8 mouse cellular contexts compared by ENCODE assay signal in genomic region chr8:71572847-71573633, GRCm38 (mm10). TPM values are rescaled to one million over a fixed set of nuclear protein-coding genes. Genes with fewer than 3 reads are reported as not detected.
DNase-seq lines count a peak whose midpoint lies in the region; ATAC-seq lines count a peak whose summit lies in the region.

No protein-coding gene starts in this region.

- no peaks in the 10 kb centered on the region for H3K9me3 ChIP-seq in embryonic facial prominence, embryonic 12.5 days
- H3K9me3 ChIP-seq in embryonic facial prominence, embryonic 10.5 days: no peaks in the 10 kb centered on the region
- H3K9me3 ChIP-seq in forebrain, embryonic 13.5 days (replicated peaks): no peaks in the 10 kb centered on the region
- no peaks in the 10 kb centered on the region for H3K9me3 ChIP-seq in hindbrain, embryonic 12.5 days (replicated peaks)

- no peaks in the 10 kb centered on the region for H3K36me3 ChIP-seq in embryonic facial prominence, embryonic 12.5 days
- no peaks in the 10 kb centered on the region for H3K36me3 ChIP-seq in embryonic facial prominence, embryonic 10.5 days (replicated peaks)
- H3K36me3 ChIP-seq in forebrain, embryonic 13.5 days (ENCODE audit: poor library complexity, severe bottlenecking): no peaks in the 10 kb centered on the region
- no peaks in the 10 kb centered on the region for H3K36me3 ChIP-seq in hindbrain, embryonic 12.5 days

- peak overlapping the region; percentile 3; the same call in 1 of the 2 replicates for H3K27ac ChIP-seq in embryonic facial prominence, embryonic 12.5 days
- H3K27ac ChIP-seq in embryonic facial prominence, embryonic 10.5 days (replicated peaks): no peak overlapping the region; the same call in 1 of the 2 replicates
- peak overlapping the region; percentile 91 for H3K27ac ChIP-seq in forebrain, embryonic 13.5 days
- H3K27ac ChIP-seq in hindbrain, embryonic 12.5 days: peak overlapping the region; percentile 45

- 77% methylated on average over 9 of the region's 9 CpGs for WGBS in embryonic facial prominence, embryonic 12.5 days
- 82% methylated on average over 9 of the region's 9 CpGs for WGBS in embryonic facial prominence, embryonic 10.5 days
- WGBS in forebrain, embryonic 13.5 days: 56% methylated on average over 9 of the region's 9 CpGs
- WGBS in hindbrain, embryonic 12.5 days: 66% methylated on average over 9 of the region's 9 CpGs

- peaks cover 15% of the 10 kb centered on the region for H3K27me3 ChIP-seq in embryonic facial prominence, embryonic 12.5 days
- H3K27me3 ChIP-seq in embryonic facial prominence, embryonic 10.5 days (replicated peaks; ENCODE audit: low read depth, poor library complexity, severe bottlenecking): peaks cover 14% of the 10 kb centered on the region
- no peaks in the 10 kb centered on the region for H3K27me3 ChIP-seq in forebrain, embryonic 13.5 days
- H3K27me3 ChIP-seq in hindbrain, embryonic 12.5 days: peaks cover 11% of the 10 kb centered on the region

- no peak overlapping the region; the same call in 1 of the 2 replicates for H3K4me2 ChIP-seq in embryonic facial prominence, embryonic 12.5 days (replicated peaks)
- peak overlapping the region; percentile 83 for H3K4me2 ChIP-seq in forebrain, embryonic 13.5 days
- no peak overlapping the region for H3K4me2 ChIP-seq in hindbrain, embryonic 12.5 days (replicated peaks)

- no peak for ATAC-seq in embryonic facial prominence, embryonic 12.5 days (ENCODE audit: insufficient number of reproducible peaks, insufficient read depth, low FRiP score, low TSS enrichment)
- peak; percentile 17; the same call in 1 of the 2 replicates for ATAC-seq in forebrain, embryonic 13.5 days
- ATAC-seq in hindbrain, embryonic 12.5 days (ENCODE audit: low FRiP score): no peak
- no peak for ATAC-seq in granulocyte monocyte progenitor cell, adult 5-6 weeks (replicated peaks; ENCODE audit: poor library complexity, severe bottlenecking)

- peaks cover 19% of the 10 kb centered on the region; the same call in 1 of the 2 replicates for H3K4me1 ChIP-seq in embryonic facial prominence, embryonic 12.5 days
- peaks cover 33% of the 10 kb centered on the region for H3K4me1 ChIP-seq in embryonic facial prominence, embryonic 10.5 days
- H3K4me1 ChIP-seq in forebrain, embryonic 13.5 days: peaks cover 52% of the 10 kb centered on the region
- peaks cover 17% of the 10 kb centered on the region for H3K4me1 ChIP-seq in hindbrain, embryonic 12.5 days

- no peak overlapping the region for H3K4me3 ChIP-seq in embryonic facial prominence, embryonic 12.5 days
- no peak overlapping the region for H3K4me3 ChIP-seq in embryonic facial prominence, embryonic 10.5 days
- peak overlapping the region; percentile 52; the same call in 1 of the 2 replicates for H3K4me3 ChIP-seq in forebrain, embryonic 13.5 days
- no peak overlapping the region for H3K4me3 ChIP-seq in hindbrain, embryonic 12.5 days

- peak overlapping the region; percentile 24; the same call in 1 of the 2 replicates for H3K9ac ChIP-seq in embryonic facial prominence, embryonic 12.5 days
- peak overlapping the region; percentile 52 for H3K9ac ChIP-seq in forebrain, embryonic 13.5 days
- H3K9ac ChIP-seq in hindbrain, embryonic 12.5 days: no peak overlapping the region

- no peak for DNase-seq in embryonic facial prominence, embryonic 10.5 days (ENCODE audit: low spot score)
- peak; percentile 100 for DNase-seq in Muller cell, postnatal 12 days (ENCODE audit: inconsistent ontology term)
- peak; percentile 79 to 86 for DNase-seq in left cerebral cortex, adult 18-20 months (ENCODE audit: low spot score in 2 of 2)
- peak; percentile 79 for DNase-seq in right cerebral cortex, postnatal 14 days

RNA-seq across cellular contexts. Expression of gene Slc27a1, which starts 4.4 kb away (rescaled TPM):
- 48.4 and 48.6 TPM in 2 replicates for polyA plus RNA-seq in embryonic facial prominence, embryonic 12.5 days (2016; fragmentation: Nextera tagmentation; extraction: Ambion mirVana)
- polyA plus RNA-seq in embryonic facial prominence, embryonic 10.5 days (2016; fragmentation: Nextera tagmentation; extraction: Ambion mirVana): 21.8 and 30.7 TPM in 2 replicates
- polyA plus RNA-seq in forebrain, embryonic 13.5 days (2015; fragmentation: Nextera tagmentation; extraction: Ambion mirVana): 59.9 and 61.0 TPM in 2 replicates
- 51.3 and 54.8 TPM in 2 replicates for polyA plus RNA-seq in hindbrain, embryonic 12.5 days (2016; fragmentation: Nextera tagmentation; extraction: Ambion mirVana)
- 100 to 1,000 TPM in 1 of 2 experiments, 10 to 100 TPM in 1; 86.2 to 100 TPM for total RNA-seq in left cerebral cortex, adult 18-20 months (2021)
- total RNA-seq in granulocyte monocyte progenitor cell, adult 5-6 weeks (2014; fragmentation: Nextera tagmentation): 7.8 and 10.2 TPM in 2 replicates
- 3.3 and 6.2 TPM in 2 replicates for total RNA-seq in granulocyte monocyte progenitor cell, adult 5-6 weeks (2017)

RNA-seq across cellular contexts. Expression of gene Nxnl1, which starts 6.6 kb away (rescaled TPM):
- not detected in 2 replicates for polyA plus RNA-seq in embryonic facial prominence, embryonic 12.5 days (2016; fragmentation: Nextera tagmentation; extraction: Ambion mirVana)
- polyA plus RNA-seq in embryonic facial prominence, embryonic 10.5 days (2016; fragmentation: Nextera tagmentation; extraction: Ambion mirVana): 0.15 TPM in 1 of 2 replicates, not detected in the other
- 0.06 TPM in 1 of 2 replicates, not detected in the other for polyA plus RNA-seq in forebrain, embryonic 13.5 days (2015; fragmentation: Nextera tagmentation; extraction: Ambion mirVana)
- not detected in 2 replicates for polyA plus RNA-seq in hindbrain, embryonic 12.5 days (2016; fragmentation: Nextera tagmentation; extraction: Ambion mirVana)
- total RNA-seq in left cerebral cortex, adult 18-20 months (2021): under 1 TPM in 1 of 2 experiments, not detected in 1; 0.26 TPM
- total RNA-seq in granulocyte monocyte progenitor cell, adult 5-6 weeks (2014; fragmentation: Nextera tagmentation): not detected in 2 replicates
- 0.36 TPM in 1 of 2 replicates, not detected in the other for total RNA-seq in granulocyte monocyte progenitor cell, adult 5-6 weeks (2017)

RNA-seq across cellular contexts. Expression of gene Tmem221, which starts 14.4 kb away (rescaled TPM):
- 0.23 and 1.1 TPM in 2 replicates for polyA plus RNA-seq in embryonic facial prominence, embryonic 12.5 days (2016; fragmentation: Nextera tagmentation; extraction: Ambion mirVana)
- polyA plus RNA-seq in embryonic facial prominence, embryonic 10.5 days (2016; fragmentation: Nextera tagmentation; extraction: Ambion mirVana): 0.52 and 0.54 TPM in 2 replicates
- not detected in 2 replicates for polyA plus RNA-seq in forebrain, embryonic 13.5 days (2015; fragmentation: Nextera tagmentation; extraction: Ambion mirVana)
- 0.18 and 0.56 TPM in 2 replicates for polyA plus RNA-seq in hindbrain, embryonic 12.5 days (2016; fragmentation: Nextera tagmentation; extraction: Ambion mirVana)
- under 1 TPM; 0.21 to 0.23 TPM for total RNA-seq in left cerebral cortex, adult 18-20 months (2021)
- not detected in 2 replicates for total RNA-seq in granulocyte monocyte progenitor cell, adult 5-6 weeks (2014; fragmentation: Nextera tagmentation)
- not detected in 2 replicates for total RNA-seq in granulocyte monocyte progenitor cell, adult 5-6 weeks (2017)

RNA-seq across cellular contexts. Expression of gene Pgls, which starts 18.9 kb away (rescaled TPM):
- polyA plus RNA-seq in embryonic facial prominence, embryonic 12.5 days (2016; fragmentation: Nextera tagmentation; extraction: Ambion mirVana): 230 and 236 TPM in 2 replicates
- 249 and 260 TPM in 2 replicates for polyA plus RNA-seq in embryonic facial prominence, embryonic 10.5 days (2016; fragmentation: Nextera tagmentation; extraction: Ambion mirVana)
- polyA plus RNA-seq in forebrain, embryonic 13.5 days (2015; fragmentation: Nextera tagmentation; extraction: Ambion mirVana): 201 and 206 TPM in 2 replicates
- 197 and 202 TPM in 2 replicates for polyA plus RNA-seq in hindbrain, embryonic 12.5 days (2016; fragmentation: Nextera tagmentation; extraction: Ambion mirVana)
- total RNA-seq in left cerebral cortex, adult 18-20 months (2021): 10 to 100 TPM; 31.1 to 31.3 TPM
- 143 and 180 TPM in 2 replicates for total RNA-seq in granulocyte monocyte progenitor cell, adult 5-6 weeks (2014; fragmentation: Nextera tagmentation)
- 155 and 185 TPM in 2 replicates for total RNA-seq in granulocyte monocyte progenitor cell, adult 5-6 weeks (2017)

RNA-seq across cellular contexts. Expression of gene Fam129c, which starts 24.4 kb away (rescaled TPM):
- polyA plus RNA-seq in embryonic facial prominence, embryonic 12.5 days (2016; fragmentation: Nextera tagmentation; extraction: Ambion mirVana): 4.5 and 6.2 TPM in 2 replicates
- 4.8 and 5.0 TPM in 2 replicates for polyA plus RNA-seq in embryonic facial prominence, embryonic 10.5 days (2016; fragmentation: Nextera tagmentation; extraction: Ambion mirVana)
- 5.1 and 6.2 TPM in 2 replicates for polyA plus RNA-seq in forebrain, embryonic 13.5 days (2015; fragmentation: Nextera tagmentation; extraction: Ambion mirVana)
- polyA plus RNA-seq in hindbrain, embryonic 12.5 days (2016; fragmentation: Nextera tagmentation; extraction: Ambion mirVana): 5.3 and 6.3 TPM in 2 replicates
- 1 to 10 TPM; 1.9 to 4.8 TPM for total RNA-seq in left cerebral cortex, adult 18-20 months (2021)
- 11.6 and 11.7 TPM in 2 replicates for total RNA-seq in granulocyte monocyte progenitor cell, adult 5-6 weeks (2014; fragmentation: Nextera tagmentation)
- total RNA-seq in granulocyte monocyte progenitor cell, adult 5-6 weeks (2017): 0.69 and 6.1 TPM in 2 replicates
